Mouse (Mus musculus): ENCODE data around the gene Zfp536. TPM values are rescaled to one million over a fixed set of nuclear protein-coding genes. Genes with fewer than 3 reads are reported as not detected.
A peak's percentile ranks its signal among the peaks of the same experiment; 100 is the strongest.

The Zfp536 gene
- polyA plus RNA-seq, 1 experiment from 2014 or later: 36.0 TPM

- H3K27ac ChIP-seq (replicated peaks): no peak overlapping the region
- H3K9me3 ChIP-seq: no peaks in the 10 kb centered on the region
- H3K4me1 ChIP-seq: peaks cover 33% of the 10 kb centered on the region
- 4% methylated on average over 5 of the region's 5 CpGs for WGBS
- 0 out of 2 replicates have a peak, but pooled peaks cover 3% of the 10 kb centered on the region for H3K27me3 ChIP-seq
- ATAC-seq (replicated peaks): no peak
- peak overlapping the region; percentile 99 for H3K4me2 ChIP-seq (replicated peaks)
- peak overlapping the region; percentile 64 for H3K4me3 ChIP-seq
- 0 out of 2 replicates have a peak overlapping the region, but pooled peaks have one; percentile 72 for H3K9ac ChIP-seq (replicated peaks)
- no peaks in the 10 kb centered on the region for H3K36me3 ChIP-seq
Measured at GRCm38 (mm10) chr7:37773906-37774305, 465 bp upstream of the Zfp536 start.

DNA sequence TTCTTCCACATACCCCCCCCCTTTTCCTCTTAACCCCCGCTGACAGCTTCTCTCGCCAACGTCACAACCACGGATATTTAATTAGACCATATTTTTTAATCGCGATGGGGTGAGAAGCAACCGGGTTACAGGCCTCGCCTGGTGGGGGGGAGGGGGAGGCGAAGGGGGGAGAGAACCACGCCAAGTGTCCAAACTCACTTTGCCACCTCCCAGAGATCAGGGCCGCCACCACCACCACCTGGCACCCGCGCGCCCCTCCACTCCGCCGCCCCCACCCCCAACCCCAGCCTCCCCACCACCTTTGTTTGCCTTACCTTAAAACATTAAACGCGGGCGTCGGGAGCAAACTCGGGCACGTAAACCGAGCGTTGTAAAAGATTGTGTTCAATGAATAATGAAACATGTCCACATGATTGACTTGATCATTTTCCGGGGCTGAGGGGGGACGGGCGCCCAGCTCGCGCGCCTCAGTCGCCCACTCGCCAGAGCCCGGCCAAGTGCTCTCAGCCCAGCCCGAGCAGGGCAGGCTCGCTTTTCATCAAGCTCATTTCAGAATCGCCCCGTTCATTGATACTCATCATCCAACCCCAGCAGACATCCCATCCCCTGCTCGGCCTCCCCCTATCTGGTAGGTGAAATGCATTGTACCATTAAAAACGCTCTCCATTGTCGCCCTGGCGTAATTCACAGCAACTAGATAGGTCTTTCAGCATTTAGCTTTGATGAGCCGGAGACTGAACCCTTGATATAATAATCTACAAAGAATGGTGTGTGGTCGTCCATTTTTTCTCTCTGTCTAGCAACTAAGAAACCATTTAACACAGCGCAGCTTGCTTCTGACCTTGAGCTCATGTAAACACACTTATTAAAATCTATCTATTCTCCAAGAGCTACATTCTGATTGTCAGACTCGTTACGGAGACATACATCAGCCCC, 797 bp downstream of the Zfp536 start:
- 0 out of 2 replicates have a peak, but pooled peaks have one; percentile 9 for ATAC-seq (replicated peaks)
- WGBS: under 1% methylated on average over 46 of the region's 46 CpGs
- peaks cover 45% of the 10 kb centered on the region for H3K4me1 ChIP-seq
- no peaks in the 10 kb centered on the region for H3K36me3 ChIP-seq
- no peaks in the 10 kb centered on the region for H3K9me3 ChIP-seq
- peak overlapping the region; percentile 99 for H3K4me2 ChIP-seq (replicated peaks)
- H3K9ac ChIP-seq (replicated peaks): peak overlapping the region; percentile 72
- 0 out of 2 replicates have a peak, but pooled peaks cover 3% of the 10 kb centered on the region for H3K27me3 ChIP-seq
- H3K27ac ChIP-seq (replicated peaks): peak overlapping the region; percentile 89
- peak overlapping the region; percentile 64 for H3K4me3 ChIP-seq

GRCm38 (mm10) chr7:37771491-37772375, 1.7 kb downstream of the Zfp536 start:
- Histone ChIP-seq H3K27me3 (0 out of 2 replicates have a peak, but pooled peaks cover 3% of the 10 kb centered on the region), H3K4me2 (replicated peaks) (peak overlapping the region; percentile 99), H3K9ac (replicated peaks) (peak overlapping the region; percentile 72), H3K4me3 (peak overlapping the region; percentile 64), H3K27ac (replicated peaks) (peak overlapping the region; percentile 89), H3K9me3 (no peaks in the 10 kb centered on the region), H3K4me1 (peaks cover 51% of the 10 kb centered on the region), H3K36me3 (no peaks in the 10 kb centered on the region)
- ATAC-seq (replicated peaks): peak; percentile 30
- 1% methylated on average over 68 of the region's 75 CpGs for WGBS

- peak; percentile 82 for ATAC-seq (replicated peaks)
- H3K4me1 ChIP-seq: peaks cover 60% of the 10 kb centered on the region
Measured at GRCm38 (mm10) chr7:37770400-37771050, 2.9 kb downstream of the Zfp536 start.

DNA sequence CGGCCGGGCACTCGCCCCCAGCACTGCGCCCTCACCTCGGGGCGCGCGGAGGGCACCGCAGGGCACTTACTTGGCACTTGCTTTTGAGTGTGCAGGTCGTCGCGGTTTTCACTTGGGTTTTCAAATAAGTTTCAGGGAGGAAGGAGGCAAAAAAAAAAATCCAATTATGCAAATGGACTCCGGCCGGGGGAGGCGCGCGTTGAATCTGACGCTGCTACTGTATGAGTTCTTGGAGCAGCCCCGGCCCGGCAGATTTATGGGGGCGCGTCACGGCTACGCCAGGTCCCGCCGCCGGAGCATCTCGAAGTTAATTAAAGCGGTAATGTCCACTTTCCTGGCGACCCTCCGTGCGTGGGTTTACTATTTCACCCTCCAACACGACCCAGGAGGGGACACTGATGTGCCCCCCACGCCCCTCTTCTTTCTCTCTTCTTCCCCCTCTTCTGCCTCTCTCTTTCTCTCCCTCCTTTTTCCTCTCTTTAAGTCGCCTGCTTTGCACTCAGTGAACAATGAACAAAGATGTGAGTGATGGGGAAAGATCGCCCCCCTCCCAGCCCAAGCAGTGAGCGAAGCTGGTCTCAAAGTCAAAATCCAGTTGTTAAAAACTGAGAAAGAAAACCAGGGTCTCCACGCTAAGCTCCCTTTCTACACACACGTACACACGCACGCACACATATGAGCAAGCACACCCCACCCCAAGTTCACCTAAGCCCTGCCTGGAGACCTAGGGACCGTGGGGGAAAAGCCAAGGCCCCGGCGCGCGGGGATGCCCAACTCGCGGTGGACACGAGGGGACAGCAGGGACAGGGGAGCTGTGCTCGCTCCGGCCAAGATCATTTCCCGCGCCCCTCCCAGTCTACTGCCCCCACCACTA, 3.7 kb downstream of the Zfp536 start:
- H3K27me3 ChIP-seq: no peaks in the 10 kb centered on the region
- no peaks in the 10 kb centered on the region for H3K36me3 ChIP-seq
- ATAC-seq (replicated peaks): peak; percentile 48
- H3K4me3 ChIP-seq: peak overlapping the region; percentile 64
- peak overlapping the region; percentile 88 for H3K27ac ChIP-seq (replicated peaks)
- peak overlapping the region; percentile 68 for H3K9ac ChIP-seq (replicated peaks)
- no peaks in the 10 kb centered on the region for H3K9me3 ChIP-seq
- H3K4me1 ChIP-seq: peaks cover 67% of the 10 kb centered on the region
- peak overlapping the region; percentile 99 for H3K4me2 ChIP-seq (replicated peaks)
- WGBS: under 1% methylated on average over 51 of the region's 53 CpGs

More at GRCm38 (mm10) chr7:37770400-37771050, 2.9 kb downstream of the Zfp536 start:
- peak overlapping the region; percentile 68 for H3K9ac ChIP-seq (replicated peaks)
- H3K36me3 ChIP-seq: no peaks in the 10 kb centered on the region
- no peaks in the 10 kb centered on the region for H3K9me3 ChIP-seq
- under 1% methylated on average over 57 of the region's 57 CpGs for WGBS
- H3K27ac ChIP-seq (replicated peaks): peak overlapping the region; percentile 88
- 0 out of 2 replicates have a peak, but pooled peaks cover under 1% of the 10 kb centered on the region for H3K27me3 ChIP-seq
- H3K4me2 ChIP-seq (replicated peaks): peak overlapping the region; percentile 99
- H3K4me3 ChIP-seq: peak overlapping the region; percentile 64

DNA sequence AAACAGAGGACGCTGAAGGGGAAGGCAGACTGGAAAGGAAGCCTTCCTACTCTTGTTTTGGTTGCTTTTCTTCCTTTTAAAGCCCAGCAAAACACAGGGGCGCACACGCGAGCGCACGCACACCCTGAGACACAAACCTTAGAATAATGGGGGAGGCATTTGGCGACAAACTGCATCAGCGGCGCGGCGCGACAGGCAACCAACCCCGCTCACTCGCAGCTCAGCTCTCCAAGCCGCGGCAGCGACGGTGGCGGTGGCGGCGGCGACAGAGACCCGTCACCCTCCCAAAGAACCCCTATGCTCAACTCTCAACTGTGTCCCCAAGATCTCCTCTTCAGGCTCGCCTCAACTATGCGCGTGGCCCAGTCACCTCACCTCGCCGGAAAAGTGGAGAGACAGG, 4.4 kb downstream of the Zfp536 start:
- no peak for ATAC-seq (replicated peaks)
- H3K4me3 ChIP-seq: peak overlapping the region; percentile 64
- no peaks in the 10 kb centered on the region for H3K36me3 ChIP-seq
- H3K27ac ChIP-seq (replicated peaks): peak overlapping the region; percentile 88
- H3K9ac ChIP-seq (replicated peaks): peak overlapping the region; percentile 68
- 0% methylated on average over 28 of the region's 28 CpGs for WGBS
- H3K27me3 ChIP-seq: no peaks in the 10 kb centered on the region
- peak overlapping the region; percentile 99 for H3K4me2 ChIP-seq (replicated peaks)
- peaks cover 67% of the 10 kb centered on the region for H3K4me1 ChIP-seq
- H3K9me3 ChIP-seq: no peaks in the 10 kb centered on the region

GRCm38 (mm10) chr7:37768310-37768940, 5.0 kb downstream of the Zfp536 start:
- peak overlapping the region; percentile 88 for H3K27ac ChIP-seq (replicated peaks)
- peak overlapping the region; percentile 68 for H3K9ac ChIP-seq (replicated peaks)
- WGBS: 2% methylated on average over 10 of the region's 10 CpGs
- no peaks in the 10 kb centered on the region for H3K27me3 ChIP-seq
- no peak for ATAC-seq (replicated peaks)
- H3K36me3 ChIP-seq: no peaks in the 10 kb centered on the region
- peak overlapping the region; percentile 64 for H3K4me3 ChIP-seq
- H3K4me1 ChIP-seq: peaks cover 62% of the 10 kb centered on the region
- H3K4me2 ChIP-seq (replicated peaks): peak overlapping the region; percentile 99
- H3K9me3 ChIP-seq: no peaks in the 10 kb centered on the region

DNA sequence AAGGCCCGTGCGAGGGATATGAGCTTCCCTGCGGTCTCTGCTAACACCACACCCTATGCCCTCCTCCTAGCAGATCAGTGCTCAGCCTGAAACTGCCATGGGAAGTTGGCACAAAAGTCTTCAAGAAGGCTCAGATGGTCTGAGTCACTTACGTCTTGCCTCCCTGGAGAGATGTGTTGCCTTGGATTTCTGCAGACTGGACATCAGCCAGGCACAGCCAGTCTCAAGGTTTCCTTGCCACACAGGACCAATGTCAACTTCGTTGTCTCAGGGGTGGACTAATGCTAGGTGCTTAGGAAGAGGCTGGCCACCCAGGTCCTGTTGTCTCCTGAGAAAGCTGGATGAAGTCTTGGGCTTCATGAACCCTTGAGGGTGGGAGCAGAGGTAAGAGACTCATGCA, 14.6 kb downstream of the Zfp536 start:
- Histone ChIP-seq H3K4me2 (replicated peaks) (no peak overlapping the region), H3K9me3 (no peaks in the 10 kb centered on the region), H3K4me1 (peaks cover 6% of the 10 kb centered on the region; the same call in 1 of the 2 replicates), H3K27me3 (no peaks in the 10 kb centered on the region), H3K4me3 (no peak overlapping the region), H3K9ac (replicated peaks) (no peak overlapping the region), H3K27ac (replicated peaks) (no peak overlapping the region), H3K36me3 (no peaks in the 10 kb centered on the region)
- WGBS: 89% methylated on average over 5 of the region's 5 CpGs
- ATAC-seq (replicated peaks): no peak

DNA sequence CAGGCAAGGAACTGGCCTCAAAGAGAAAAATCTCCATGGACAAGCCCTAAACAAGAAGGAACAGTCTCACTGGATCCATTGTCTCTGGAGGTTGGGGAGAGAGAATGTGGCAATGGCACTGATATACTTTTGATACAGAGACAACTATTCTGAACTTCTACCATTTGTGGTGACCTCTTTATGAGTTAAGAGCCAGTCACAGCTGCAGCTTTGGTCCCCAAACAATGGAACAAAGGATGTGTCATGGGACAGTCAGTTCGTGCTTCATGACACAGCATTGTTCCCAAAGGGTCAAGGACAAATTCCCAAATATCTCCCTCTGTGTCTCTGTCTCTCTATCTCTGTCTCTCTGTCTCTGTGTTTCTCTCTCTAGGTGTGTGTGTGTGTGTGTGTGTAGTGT, 20.4 kb downstream of the Zfp536 start:
- H3K4me2 ChIP-seq (replicated peaks): no peak overlapping the region

DNA sequence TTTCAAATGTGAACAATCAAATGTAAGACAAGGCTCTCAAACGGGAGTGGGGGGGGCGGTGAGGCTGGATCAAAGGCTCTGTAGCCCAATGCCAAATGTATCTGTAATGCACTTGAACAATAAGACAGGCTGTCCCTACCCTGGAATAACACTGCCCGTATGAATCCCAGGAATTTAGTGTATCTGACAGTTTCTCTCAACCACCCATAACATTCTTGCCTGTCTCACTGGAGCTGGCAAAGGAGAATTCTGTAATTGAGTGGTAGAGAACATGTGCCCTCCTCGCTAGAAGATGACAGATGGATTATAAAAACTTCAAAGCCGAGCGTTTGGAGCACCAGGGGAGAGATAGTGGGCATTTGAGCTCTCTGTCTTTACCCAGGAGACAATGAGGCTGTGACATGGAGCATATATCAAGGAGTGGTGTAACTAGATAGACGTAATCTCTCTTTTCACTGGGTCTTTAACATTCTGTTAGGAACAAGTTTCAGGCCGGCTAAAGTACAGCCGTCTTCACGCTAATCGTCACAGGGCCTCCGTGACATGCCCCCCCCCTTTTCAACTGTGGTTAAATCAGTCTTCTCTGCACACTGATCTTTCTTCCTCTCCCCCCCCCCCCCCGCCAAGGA, 27.2 kb downstream of the Zfp536 start:
- whole genome bisulfite sequencing: 19% methylated on average over 12 of the region's 13 CpGs
- H3K9ac ChIP-seq (replicated peaks): no peak overlapping the region
- ATAC-seq (replicated peaks): peak; percentile 41; the same call in 1 of the 2 replicates
- 0 out of 2 replicates have a peak overlapping the region, but pooled peaks have one; percentile 23 for H3K27ac ChIP-seq (replicated peaks)
- H3K9me3 ChIP-seq: no peaks in the 10 kb centered on the region
- no peaks in the 10 kb centered on the region for H3K36me3 ChIP-seq
- H3K4me3 ChIP-seq: no peak overlapping the region
- H3K4me1 ChIP-seq: peaks cover 41% of the 10 kb centered on the region
- H3K4me2 ChIP-seq (replicated peaks): no peak overlapping the region; the same call in 1 of the 2 replicates
- H3K27me3 ChIP-seq: no peaks in the 10 kb centered on the region

More for the DNA sequence above, 20.4 kb downstream of the Zfp536 start:
- H3K36me3 ChIP-seq: no peaks in the 10 kb centered on the region
- H3K9ac ChIP-seq (replicated peaks): no peak overlapping the region
- no peaks in the 10 kb centered on the region for H3K27me3 ChIP-seq
- no peak for ATAC-seq (replicated peaks)
- no peaks in the 10 kb centered on the region for H3K9me3 ChIP-seq
- no peaks in the 10 kb centered on the region for H3K4me1 ChIP-seq
- WGBS: 79% methylated on average over 1 of the region's 1 CpGs
- no peak overlapping the region for H3K27ac ChIP-seq (replicated peaks)
- H3K4me3 ChIP-seq: no peak overlapping the region
